Mouse (Mus musculus) retina, postnatal 1 day (tissue): ENCODE results near the gene Pfkm.

ENCODE experiments used
- DNase-seq: peaks from one replicate; pipeline ENCODE4 v3.0.0-alpha.2; 2012

The Pfkm gene

GRCm38 (mm10) chr15:98092372-98093120, at the start of gene Pfkm:
TSS of gene Pfkm (plus strand) at chr15:98092589.
- DNase-seq: no peak

GRCm38 (mm10) chr15:98043967-98044366, 48.4 kb upstream of the Pfkm start:
- DNase-seq: no peak

- DNase-seq: no peak
Observed at GRCm38 (mm10) chr15:98044387-98044786, 48.0 kb upstream of the Pfkm start.

GRCm38 (mm10) chr15:98048918-98049700, 43.3 kb upstream of the Pfkm start:
- DNase-seq: no peak

GRCm38 (mm10) chr15:98051685-98052084, 40.7 kb upstream of the Pfkm start:
- DNase-seq: no peak

GRCm38 (mm10) chr15:98055246-98055645, 37.1 kb upstream of the Pfkm start:
- peak; percentile 91 for DNase-seq

GRCm38 (mm10) chr15:98065881-98066280, 26.5 kb upstream of the Pfkm start:
- DNase-seq: no peak

- no peak for DNase-seq
Observed at GRCm38 (mm10) chr15:98066602-98067001, 25.8 kb upstream of the Pfkm start.

GRCm38 (mm10) chr15:98067492-98067891, 24.9 kb upstream of the Pfkm start:
- DNase-seq: no peak

GRCm38 (mm10) chr15:98068506-98068905, 23.9 kb upstream of the Pfkm start:
- DNase-seq: no peak

- DNase-seq: no peak
Observed at GRCm38 (mm10) chr15:98069566-98070245, 22.7 kb upstream of the Pfkm start.

GRCm38 (mm10) chr15:98070376-98070775, 22.0 kb upstream of the Pfkm start:
- no peak for DNase-seq

- no peak for DNase-seq
Observed at GRCm38 (mm10) chr15:98074521-98074920, 17.9 kb upstream of the Pfkm start.

- no peak for DNase-seq
Observed at GRCm38 (mm10) chr15:98075034-98075433, 17.4 kb upstream of the Pfkm start.

GRCm38 (mm10) chr15:98076901-98077300, 15.5 kb upstream of the Pfkm start:
- DNase-seq: no peak

- no peak for DNase-seq
Observed at GRCm38 (mm10) chr15:98088889-98089288, 3.5 kb upstream of the Pfkm start.

- peak; percentile 33 for DNase-seq
Observed at GRCm38 (mm10) chr15:98089421-98090183, 2.8 kb upstream of the Pfkm start.

- DNase-seq: no peak
Observed at GRCm38 (mm10) chr15:98091841-98092240, 548 bp upstream of the Pfkm start.

GRCm38 (mm10) chr15:98093121-98094011, 977 bp downstream of the Pfkm start, which contains the start of gene Senp1:
TSS of gene Senp1 (minus strand) at chr15:98093744.
- DNase-seq: peak; percentile 95

GRCm38 (mm10) chr15:98094905-98095304, 2.5 kb downstream of the Pfkm start:
- no peak for DNase-seq

- peak; percentile 14 for DNase-seq
Observed at GRCm38 (mm10) chr15:98096957-98097356, 4.6 kb downstream of the Pfkm start.

- no peak for DNase-seq
Observed at GRCm38 (mm10) chr15:98098519-98098918, 6.1 kb downstream of the Pfkm start.
